Mouse (Mus musculus) testis, adult 2 months (tissue): ENCODE results near the gene Fzd7.
"Not testable (repeated sequence)": the region's sequence is repeated elsewhere in the genome, so short reads cannot be mapped to it uniquely, and the experiment has no call there.

Source experiments
- CTCF ChIP-seq: fragments of 200-500 bp; IDR thresholded peaks from 2 replicates; pipeline ENCODE4 v1.5.1; 2012; ENCODE audit warnings: low read depth, mild to moderate bottlenecking, inconsistent platforms, low read length, moderate library complexity; ENCODE audit not compliant: control insufficient read depth, insufficient read depth, insufficient replicate concordance
- POLR2A ChIP-seq: fragments of 200-500 bp; IDR thresholded peaks from 2 replicates; pipeline ENCODE4 v1.6.1; 2012; ENCODE audit warnings: low read depth, mild to moderate bottlenecking, inconsistent platforms, low read length, moderate library complexity; ENCODE audit not compliant: control insufficient read depth

GRCm38 (mm10) chr1:59442721-59443120 is 39.5 kb upstream of the Fzd7 start:
- not testable (repeated sequence) for TF ChIP-seq POLR2A, CTCF
